Mouse (Mus musculus): Measurements from ENCODE around the gene Vps52.

DNA sequence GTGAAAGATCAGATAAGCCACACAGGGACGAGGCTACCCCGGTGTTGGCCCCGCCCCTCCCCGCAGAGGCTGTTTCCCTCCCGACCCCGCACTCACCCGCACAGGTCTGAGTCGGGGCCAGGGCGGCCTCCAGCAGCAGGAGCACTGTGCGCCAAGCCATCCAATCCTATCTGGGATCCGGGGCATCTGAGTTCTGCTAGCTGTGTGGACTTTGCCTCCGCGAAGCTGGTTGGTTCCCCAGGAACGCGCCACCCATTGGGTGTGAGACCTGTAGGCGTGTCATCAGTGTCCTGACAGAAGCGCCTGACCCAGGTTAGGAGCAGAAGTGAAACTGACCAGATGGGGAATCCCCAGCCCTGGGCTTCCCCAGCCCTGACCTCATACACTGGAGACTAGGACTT is 23.0 kb downstream of the Vps52 start:
- TF ChIP-seq CTCF (IDR thresholded peaks at IDR 0.05; ENCODE audit: borderline replicate concordance, insufficient read depth, low read length) = no peak
- no peak for TF ChIP-seq POLR2A (IDR thresholded peaks at IDR 0.05; ENCODE audit: low read depth, low read length)
